ENCODE assay signal across 11 mouse cellular contexts in the genomic region with DNA sequence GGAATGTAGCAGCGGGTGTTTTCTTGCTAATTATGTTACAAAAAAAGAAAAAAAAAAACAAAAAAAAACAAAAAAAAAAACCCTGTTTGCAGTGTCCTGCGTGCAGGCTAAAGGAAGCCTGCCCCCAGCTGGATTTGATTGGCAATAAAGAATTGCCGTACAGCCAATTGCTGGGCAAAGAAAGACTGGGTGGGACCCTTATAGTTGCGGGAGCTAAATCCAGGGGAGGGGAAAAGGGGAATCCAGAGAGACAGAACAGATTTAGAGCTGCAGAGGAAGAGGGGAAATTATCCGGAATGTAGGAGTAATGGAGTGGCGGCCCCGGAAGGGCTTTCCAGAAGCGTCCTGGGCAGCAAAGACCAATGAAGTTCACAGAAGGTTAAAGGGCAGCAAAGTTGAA.
A peak's percentile ranks its signal among the peaks of the same experiment; 100 is the strongest.
DNase-seq lines count a peak whose midpoint lies in the region; ATAC-seq and TF ChIP-seq lines count a peak whose summit lies in the region.
"Had no signal": no experiment of that assay in that cellular context is flagged by ENCODE, and none has a peak within 500 bp of the region (broad histone marks: within the 10 kb centered on the region; RNA-seq: fewer than 3 reads in every experiment).

No protein-coding gene starts in this region.

- no peak for ATAC-seq in liver, embryonic 14.5 days (ENCODE audit: insufficient read depth)
- no peak for ATAC-seq in liver, embryonic 12.5 days
- ATAC-seq in embryonic facial prominence, embryonic 12.5 days (ENCODE audit: insufficient number of reproducible peaks, insufficient read depth, low FRiP score, low TSS enrichment): no peak
- 0 out of 2 replicates have a peak, but pooled peaks have one; percentile 51 for ATAC-seq in hindbrain, embryonic 15.5 days (ENCODE audit: low FRiP score, low read depth)
- ATAC-seq in neural tube, embryonic 13.5 days (ENCODE audit: low read depth): no peak
- ATAC-seq in granulocyte monocyte progenitor cell, adult 5-6 weeks (replicated peaks; ENCODE audit: poor library complexity, severe bottlenecking): no peak
- ATAC-seq: inflammation-experienced regulatory T-cells, adult 6 months had no signal

- no peak overlapping the region for H3K27ac ChIP-seq in liver, embryonic 14.5 days
- no peak overlapping the region for H3K27ac ChIP-seq in liver, embryonic 12.5 days
- no peak overlapping the region for H3K27ac ChIP-seq in embryonic facial prominence, embryonic 12.5 days
- no peak overlapping the region for H3K27ac ChIP-seq in hindbrain, embryonic 15.5 days (replicated peaks)
- no peak overlapping the region for H3K27ac ChIP-seq in neural tube, embryonic 13.5 days (replicated peaks)

- 0 out of 2 replicates have a peak overlapping the region, but pooled peaks have one; percentile 6 for H3K4me2 ChIP-seq in liver, embryonic 14.5 days (ENCODE audit: low read depth)
- no peak overlapping the region for H3K4me2 ChIP-seq in liver, embryonic 12.5 days
- H3K4me2 ChIP-seq in embryonic facial prominence, embryonic 12.5 days (replicated peaks): peak overlapping the region; percentile 28
- peak overlapping the region; percentile 34 for H3K4me2 ChIP-seq in hindbrain, embryonic 15.5 days
- peak overlapping the region; percentile 23; the same call in 1 of the 2 replicates for H3K4me2 ChIP-seq in neural tube, embryonic 13.5 days

- no peaks in the 10 kb centered on the region for H3K36me3 ChIP-seq in liver, embryonic 14.5 days (replicated peaks; ENCODE audit: control insufficient read depth, insufficient read depth, low read depth)
- H3K36me3 ChIP-seq in liver, embryonic 12.5 days: no peaks in the 10 kb centered on the region
- H3K36me3 ChIP-seq in embryonic facial prominence, embryonic 12.5 days: no peaks in the 10 kb centered on the region
- no peaks in the 10 kb centered on the region for H3K36me3 ChIP-seq in hindbrain, embryonic 15.5 days
- H3K36me3 ChIP-seq in neural tube, embryonic 13.5 days: no peaks in the 10 kb centered on the region

- no peaks in the 10 kb centered on the region for H3K27me3 ChIP-seq in liver, embryonic 14.5 days (ENCODE audit: control insufficient read depth, insufficient read depth, low read length)
- H3K27me3 ChIP-seq in liver, embryonic 12.5 days (replicated peaks): no peaks in the 10 kb centered on the region
- no peaks in the 10 kb centered on the region for H3K27me3 ChIP-seq in embryonic facial prominence, embryonic 12.5 days
- H3K27me3 ChIP-seq in hindbrain, embryonic 15.5 days: no peaks in the 10 kb centered on the region
- no peaks in the 10 kb centered on the region for H3K27me3 ChIP-seq in neural tube, embryonic 13.5 days

- H3K4me1 ChIP-seq in liver, embryonic 14.5 days (replicated peaks; ENCODE audit: control insufficient read depth in 2 of 2, insufficient read depth in 2 of 2, low read length in 1 of 2): no peaks in the 10 kb centered on the region
- H3K4me1 ChIP-seq in liver, embryonic 12.5 days: no peaks in the 10 kb centered on the region
- no peaks in the 10 kb centered on the region for H3K4me1 ChIP-seq in embryonic facial prominence, embryonic 12.5 days
- H3K4me1 ChIP-seq in hindbrain, embryonic 15.5 days (replicated peaks): 0 out of 2 replicates have a peak, but pooled peaks cover 3% of the 10 kb centered on the region
- H3K4me1 ChIP-seq in neural tube, embryonic 13.5 days (replicated peaks): no peaks in the 10 kb centered on the region; the same call in 1 of the 2 replicates

- no peaks in the 10 kb centered on the region for H3K9me3 ChIP-seq in liver, embryonic 14.5 days (ENCODE audit: control insufficient read depth, low read length)
- no peaks in the 10 kb centered on the region for H3K9me3 ChIP-seq in liver, embryonic 12.5 days (replicated peaks)
- H3K9me3 ChIP-seq in embryonic facial prominence, embryonic 12.5 days: no peaks in the 10 kb centered on the region
- H3K9me3 ChIP-seq in hindbrain, embryonic 15.5 days: no peaks in the 10 kb centered on the region
- no peaks in the 10 kb centered on the region for H3K9me3 ChIP-seq in neural tube, embryonic 13.5 days

- DNase-seq in liver, embryonic 14.5 days (ENCODE audit: low read depth in 3 of 3, low spot score in 3 of 3): no peak
- no peak for DNase-seq in urinary bladder, postnatal 36 days (ENCODE audit: low spot score in 2 of 2)
- no peak for DNase-seq in gastrocnemius, postnatal 4 days (ENCODE audit: low spot score in 2 of 2)
- DNase-seq: cerebellum, adult 9-11 months; right cerebral cortex, postnatal 25 days had no signal

- no peak for TF ChIP-seq EP300 in liver, embryonic 14.5 days (IDR thresholded peaks at IDR 0.05; ENCODE audit: low read depth)

- no peak overlapping the region for H3K9ac ChIP-seq in liver, embryonic 14.5 days (replicated peaks)
- H3K9ac ChIP-seq in liver, embryonic 12.5 days: no peak overlapping the region
- no peak overlapping the region for H3K9ac ChIP-seq in embryonic facial prominence, embryonic 12.5 days
- H3K9ac ChIP-seq in hindbrain, embryonic 15.5 days: no peak overlapping the region
- H3K9ac ChIP-seq in neural tube, embryonic 13.5 days: no peak overlapping the region

- no peak overlapping the region for H3K4me3 ChIP-seq in liver, embryonic 14.5 days (ENCODE audit: insufficient read depth in 1 of 2, low read depth in 2 of 2, low read length in 2 of 2)
- H3K4me3 ChIP-seq in liver, embryonic 12.5 days: no peak overlapping the region
- no peak overlapping the region for H3K4me3 ChIP-seq in embryonic facial prominence, embryonic 12.5 days
- H3K4me3 ChIP-seq in hindbrain, embryonic 15.5 days: no peak overlapping the region
- H3K4me3 ChIP-seq in neural tube, embryonic 13.5 days: no peak overlapping the region

- 12% methylated on average over 8 of the region's 8 CpGs for WGBS in liver, embryonic 14.5 days (ENCODE audit: insufficient replicate concordance)
- WGBS in liver, embryonic 12.5 days (ENCODE audit: insufficient replicate concordance): 20% methylated on average over 8 of the region's 8 CpGs
- WGBS in embryonic facial prominence, embryonic 12.5 days: 2% methylated on average over 8 of the region's 8 CpGs
- WGBS in hindbrain, embryonic 15.5 days: 3% methylated on average over 8 of the region's 8 CpGs
- 5% methylated on average over 8 of the region's 8 CpGs for WGBS in neural tube, embryonic 13.5 days

- TF ChIP-seq CTCF in liver, embryonic 14.5 days (IDR thresholded peaks at IDR 0.05; ENCODE audit: low read depth): no peak
